Mouse (Mus musculus) left cerebral cortex, adult 11 months (tissue): Measurements from ENCODE around the gene Lrrn4cl.
"Not testable (repeated sequence)": the region's sequence is repeated elsewhere in the genome, so short reads cannot be mapped to it uniquely, and the experiment has no call there.

Experiments
- DNase-seq: peaks from one replicate; pipeline ENCODE4 v3.0.0; 2022; ENCODE audit warnings: low spot score

Gene Lrrn4cl

GRCm38 (mm10) chr19:8850402-8850901 is at the start of gene Lrrn4cl:
Lrrn4cl (plus strand) TSS chr19:8850768.
- DNase-seq = no peak

GRCm38 (mm10) chr19:8802130-8802821 is 48.3 kb upstream of the Lrrn4cl start, which contains the start of gene Zbtb3:
Zbtb3 (plus strand) TSS chr19:8802555.
- peak; percentile 97 for DNase-seq

GRCm38 (mm10) chr19:8803204-8803780 is 47.3 kb upstream of the Lrrn4cl start:
- no peak for DNase-seq

GRCm38 (mm10) chr19:8803879-8804660 is 46.5 kb upstream of the Lrrn4cl start:
- no peak for DNase-seq

- no peak for DNase-seq
Measured at GRCm38 (mm10) chr19:8806810-8807209, 43.8 kb upstream of the Lrrn4cl start.

- no peak for DNase-seq
Measured at GRCm38 (mm10) chr19:8815812-8816211, 34.8 kb upstream of the Lrrn4cl start.

GRCm38 (mm10) chr19:8817001-8817400 is 33.6 kb upstream of the Lrrn4cl start:
- DNase-seq = no peak

- DNase-seq = no peak
Measured at GRCm38 (mm10) chr19:8818301-8818798, 32.2 kb upstream of the Lrrn4cl start.

GRCm38 (mm10) chr19:8818801-8819595 is 31.6 kb upstream of the Lrrn4cl start, which contains the start of gene Ttc9c:
Ttc9c (minus strand) TSS chr19:8819333.
- peak; percentile 96 for DNase-seq

- peak; percentile 97 for DNase-seq
Measured at GRCm38 (mm10) chr19:8819596-8820423, 30.8 kb upstream of the Lrrn4cl start, which contains the start of gene Hnrnpul2. Hnrnpul2 (plus strand) TSS chr19:8820010.

GRCm38 (mm10) chr19:8820424-8820956 is 30.1 kb upstream of the Lrrn4cl start:
- DNase-seq = no peak

- DNase-seq = no peak
Measured at GRCm38 (mm10) chr19:8821146-8821545, 29.4 kb upstream of the Lrrn4cl start.

- DNase-seq = no peak
Measured at GRCm38 (mm10) chr19:8822696-8823095, 27.9 kb upstream of the Lrrn4cl start.

- no peak for DNase-seq
Measured at GRCm38 (mm10) chr19:8829660-8830059, 20.9 kb upstream of the Lrrn4cl start, which contains the start of gene AC129217.1. AC129217.1 (plus strand) TSS chr19:8829773.

- DNase-seq = no peak
Measured at GRCm38 (mm10) chr19:8830664-8831063, 19.9 kb upstream of the Lrrn4cl start.

GRCm38 (mm10) chr19:8831262-8831661 is 19.3 kb upstream of the Lrrn4cl start:
- DNase-seq = no peak

- no peak for DNase-seq
Measured at GRCm38 (mm10) chr19:8832971-8833370, 17.6 kb upstream of the Lrrn4cl start.

GRCm38 (mm10) chr19:8836327-8836726 is 14.2 kb upstream of the Lrrn4cl start:
- DNase-seq = not testable (repeated sequence)

GRCm38 (mm10) chr19:8837251-8837791 is 13.2 kb upstream of the Lrrn4cl start, which contains the start of gene Bscl2:
Bscl2 (plus strand) TSS chr19:8837467.
- peak; percentile 86 for DNase-seq
